ENCODE assay signal across 9 mouse cellular contexts in the genomic region with DNA sequence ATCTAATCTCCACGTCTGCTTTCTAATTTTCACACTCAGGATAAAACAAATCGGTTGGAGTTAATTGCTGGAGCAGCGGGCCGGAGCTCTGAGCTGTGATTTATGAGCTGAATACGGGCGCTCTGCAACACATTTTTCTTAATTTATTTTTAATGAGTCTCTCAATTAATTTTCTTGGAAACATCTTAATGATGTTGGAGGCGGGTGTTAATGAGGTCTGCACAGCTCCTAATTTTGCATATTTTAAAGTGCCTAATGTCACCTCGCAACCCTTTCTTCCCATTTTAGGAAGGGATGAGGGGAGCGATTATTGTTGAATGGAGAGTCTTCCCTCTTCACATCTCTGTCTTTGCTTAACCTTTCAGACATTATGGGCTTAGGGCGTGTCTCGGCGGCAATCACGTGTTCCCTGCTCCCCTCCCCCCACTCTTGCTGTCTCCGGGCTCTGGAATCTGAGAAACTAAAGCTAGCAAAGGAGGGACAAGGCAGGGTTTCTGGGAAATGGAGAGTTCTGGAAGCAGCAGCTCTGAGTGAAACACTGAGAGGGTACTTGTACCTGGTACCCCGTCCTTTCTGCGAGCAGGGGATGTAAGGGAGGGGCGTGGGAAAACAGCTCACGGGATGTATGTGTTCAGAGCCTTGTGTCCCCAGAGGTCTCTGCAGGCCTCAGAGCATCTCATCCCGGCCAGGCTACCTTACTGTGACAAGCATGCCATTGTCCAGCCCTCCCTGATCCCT. TPM values are rescaled to one million over a fixed set of nuclear protein-coding genes. Genes with fewer than 3 reads are reported as not detected.
DNase-seq lines count a peak whose midpoint lies in the region; ATAC-seq lines count a peak whose summit lies in the region.
"Had no signal": no experiment of that assay in that cellular context is flagged by ENCODE, and none has a peak within 500 bp of the region (broad histone marks: within the 10 kb centered on the region; RNA-seq: fewer than 3 reads in every experiment).

No protein-coding gene starts in this region.

- 18% methylated on average over 19 of the region's 19 CpGs for WGBS in hindbrain, embryonic 16.5 days

- H3K27me3 ChIP-seq in hindbrain, embryonic 16.5 days (replicated peaks; ENCODE audit: control insufficient read depth, insufficient read depth, low read length) = no peaks in the 10 kb centered on the region
- H3K27me3 ChIP-seq: liver, embryonic 13.5 days had no signal

- peak; percentile 85 for ATAC-seq in hindbrain, embryonic 16.5 days

- peak overlapping the region; percentile 51 for H3K4me2 ChIP-seq in hindbrain, embryonic 16.5 days (ENCODE audit: low read length)
- H3K4me2 ChIP-seq: liver, embryonic 13.5 days had no signal

- no peaks in the 10 kb centered on the region for H3K9me3 ChIP-seq in hindbrain, embryonic 16.5 days (ENCODE audit: control insufficient read depth, low read length)
- H3K9me3 ChIP-seq: liver, embryonic 13.5 days had no signal

- no peaks in the 10 kb centered on the region for H3K36me3 ChIP-seq in hindbrain, embryonic 16.5 days (ENCODE audit: control insufficient read depth, insufficient read depth, low read length)
- H3K36me3 ChIP-seq: liver, embryonic 13.5 days had no signal

- DNase-seq in cerebellum, postnatal 36 days = peak; percentile 17 to 31
- no peak for DNase-seq in cerebellum, adult 18-20 months
- peak; percentile 4 for DNase-seq in urinary bladder, postnatal 25 days (ENCODE audit: low spot score)
- no peak for DNase-seq in urinary bladder, postnatal 36 days (ENCODE audit: low spot score in 2 of 2)
- peak; percentile 68 for DNase-seq in mesoderm, embryonic 11.5 days (ENCODE audit: low read depth, low spot score)
- DNase-seq in spleen, postnatal 4 days (ENCODE audit: low spot score in 2 of 2) = no peak
- no peak for DNase-seq in thymus, postnatal 10 days (ENCODE audit: low spot score in 2 of 2)
- DNase-seq: liver, embryonic 13.5 days had no signal

- H3K4me1 ChIP-seq in hindbrain, embryonic 16.5 days (ENCODE audit: control insufficient read depth, insufficient read depth, low read depth, low read length) = peaks cover 4% of the 10 kb centered on the region
- H3K4me1 ChIP-seq: liver, embryonic 13.5 days had no signal

- peak overlapping the region; percentile 80 for H3K27ac ChIP-seq in hindbrain, embryonic 16.5 days (ENCODE audit: low read depth, low read length)
- H3K27ac ChIP-seq: liver, embryonic 13.5 days had no signal

- peak overlapping the region; percentile 14 for H3K4me3 ChIP-seq in hindbrain, embryonic 16.5 days (ENCODE audit: low read length)
- H3K4me3 ChIP-seq: liver, embryonic 13.5 days had no signal

- peak overlapping the region; percentile 61 for H3K9ac ChIP-seq in hindbrain, embryonic 16.5 days (ENCODE audit: low read depth, low read length)
- H3K9ac ChIP-seq: liver, embryonic 13.5 days had no signal

RNA-seq across cellular contexts. Expression of a gene that starts 56.8 kb away (rescaled TPM):
- 1.3 and 2.0 TPM in 2 replicates for polyA plus RNA-seq in hindbrain, embryonic 16.5 days (2015; fragmentation: Nextera tagmentation; extraction: Ambion mirVana)
- polyA plus RNA-seq: liver, embryonic 13.5 days had no signal

Comparison
In these comparisons a context has a peak if more than half of its experiments do, and no peak if none do; other contexts are left out.
1. DNase-seq: peak in cerebellum, postnatal 36 days (2 of 2), urinary bladder, postnatal 25 days (single experiment) and mesoderm, embryonic 11.5 days (single experiment); none in cerebellum, adult 18-20 months (0 of 2), urinary bladder, postnatal 36 days (0 of 2), spleen, postnatal 4 days (0 of 2) and thymus, postnatal 10 days (0 of 2).